Mouse (Mus musculus) heart, adult 9 months (tissue): ENCODE results near the gene Pgm5.

Experiments used
- DNase-seq, 2 experiments: peaks; one replicate each; pipeline ENCODE4 v3.0.0; 2022; ENCODE audit warnings: low spot score in 2 of 2

Gene Pgm5

GRCm38 (mm10) chr19:24871037-24871635 is 9.5 kb upstream of the Pgm5 start:
- DNase-seq = peak in 1 of 2 experiments; percentile 27

DNA sequence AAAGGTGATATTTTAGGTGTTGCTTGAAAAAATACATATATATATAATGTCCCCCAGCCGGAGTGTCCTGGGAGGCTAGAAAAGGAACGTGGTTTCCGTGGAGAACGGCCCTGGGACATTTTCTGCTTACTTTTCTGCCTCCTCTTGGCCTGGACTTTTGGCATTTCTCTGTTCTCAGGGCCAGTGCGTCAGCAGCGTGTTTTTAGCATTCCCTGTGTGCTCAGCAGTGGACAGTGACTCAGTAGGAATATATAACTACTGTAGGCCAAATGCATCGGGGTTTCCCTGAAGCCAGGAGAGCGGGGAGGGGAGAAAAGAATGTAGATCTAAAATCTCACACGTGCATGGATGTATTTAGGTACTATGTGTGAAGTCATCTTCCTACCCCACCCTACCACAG is 3.8 kb upstream of the Pgm5 start:
- no peak for DNase-seq

- peak in 1 of 2 experiments; percentile 22 for DNase-seq
Observed at GRCm38 (mm10) chr19:24861276-24861611, 411 bp downstream of the Pgm5 start.

GRCm38 (mm10) chr19:24851456-24852315 is 10.0 kb downstream of the Pgm5 start:
- DNase-seq = peak; percentile 49 to 51

DNA sequence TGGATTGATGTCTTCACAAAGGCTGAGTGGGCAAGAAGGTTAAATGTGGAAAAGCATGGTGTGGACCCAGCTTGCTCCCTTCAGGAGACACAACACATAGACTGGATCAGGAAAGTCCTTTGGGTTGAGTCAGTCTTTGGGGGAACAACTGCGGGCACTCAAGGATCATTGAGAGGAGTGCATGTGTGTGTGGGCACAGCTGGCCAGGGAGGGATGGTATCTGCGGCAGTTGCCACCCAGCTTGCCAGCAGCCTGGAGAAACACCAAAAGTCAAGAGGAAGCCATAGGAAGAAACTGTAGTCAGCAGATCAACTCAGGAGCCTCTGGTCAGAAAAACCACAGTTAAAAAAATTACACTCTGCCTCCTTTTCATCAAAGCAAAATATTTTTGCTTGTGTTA is 12.8 kb downstream of the Pgm5 start:
- DNase-seq = no peak

DNA sequence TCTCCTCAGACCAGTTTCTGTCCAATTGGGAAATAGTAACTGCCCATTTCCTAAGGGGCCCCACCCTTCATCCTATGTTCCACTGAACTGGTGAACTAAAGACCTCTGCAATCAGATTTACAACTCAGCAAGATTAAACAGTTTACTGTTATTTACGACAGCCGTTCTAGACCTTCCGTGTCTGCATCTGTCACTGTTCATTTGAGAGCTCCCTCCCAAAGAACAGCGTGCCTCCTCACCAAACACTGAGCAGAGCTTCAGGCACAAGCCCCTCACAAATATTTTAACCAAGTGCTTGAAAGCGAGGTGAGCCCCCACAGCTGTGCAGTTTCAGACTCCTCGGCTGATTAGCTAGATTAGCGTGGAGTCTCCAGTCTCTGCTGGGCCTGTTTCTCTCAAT is 13.3 kb downstream of the Pgm5 start:
- DNase-seq = no peak

DNA sequence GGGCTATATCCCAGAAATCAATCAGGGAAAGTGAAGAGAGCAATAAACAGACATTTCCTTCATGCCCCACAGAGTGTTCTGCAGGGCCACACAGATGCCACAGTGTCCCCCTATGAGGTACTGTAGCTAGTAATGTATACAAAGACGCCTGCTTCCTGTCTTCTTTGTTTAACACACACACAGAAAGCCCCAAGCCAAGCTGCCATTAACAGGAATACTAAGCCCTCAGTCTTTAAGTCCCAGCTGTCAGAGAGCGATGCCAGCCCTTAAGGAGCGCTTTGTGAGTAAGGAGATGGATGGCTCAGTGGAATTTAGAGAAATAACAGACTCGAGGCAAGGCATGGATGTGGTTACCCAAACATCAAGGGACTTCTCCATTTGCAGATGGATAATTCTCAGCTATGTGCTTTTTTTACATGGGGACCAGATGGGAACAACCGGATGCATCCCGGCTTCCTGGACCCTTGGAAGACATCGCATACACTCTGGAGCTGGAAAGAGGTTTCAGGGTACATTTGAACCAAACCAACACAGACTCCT is 16.6 kb downstream of the Pgm5 start:
- no peak for DNase-seq

GRCm38 (mm10) chr19:24842080-24842479 is 19.6 kb downstream of the Pgm5 start:
- DNase-seq = no peak

GRCm38 (mm10) chr19:24824517-24824916 is 37.1 kb downstream of the Pgm5 start:
- peak; percentile 35 to 60 for DNase-seq

DNA sequence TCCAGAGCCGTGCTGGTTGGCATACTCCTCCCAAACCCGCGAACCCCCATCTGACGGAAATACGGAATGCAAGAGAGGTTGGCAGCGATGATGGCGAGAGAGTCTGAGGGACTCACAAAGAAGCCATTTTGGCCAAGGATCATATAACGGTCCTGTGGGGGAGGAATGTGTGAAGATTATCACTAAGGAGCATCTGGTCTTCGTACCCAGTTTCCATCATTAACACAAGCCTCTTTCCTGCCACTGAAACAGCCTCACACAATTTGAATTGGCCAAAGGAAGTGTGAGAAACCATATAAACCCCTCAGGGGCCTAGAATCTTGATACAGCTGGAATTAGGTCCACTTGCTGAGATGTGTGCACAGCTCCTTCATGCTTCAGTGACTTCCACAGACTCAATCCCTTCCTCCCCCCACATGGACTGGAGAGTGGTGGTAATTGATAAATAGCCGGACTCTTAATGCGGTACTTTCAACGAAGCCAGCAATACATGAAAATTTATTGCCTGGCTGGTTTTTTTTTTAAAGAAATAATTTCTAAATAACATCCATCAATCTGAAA is 45.9 kb downstream of the Pgm5 start:
- no peak for DNase-seq

- DNase-seq = no peak
Observed at GRCm38 (mm10) chr19:24812861-24813293, 48.8 kb downstream of the Pgm5 start.

DNA sequence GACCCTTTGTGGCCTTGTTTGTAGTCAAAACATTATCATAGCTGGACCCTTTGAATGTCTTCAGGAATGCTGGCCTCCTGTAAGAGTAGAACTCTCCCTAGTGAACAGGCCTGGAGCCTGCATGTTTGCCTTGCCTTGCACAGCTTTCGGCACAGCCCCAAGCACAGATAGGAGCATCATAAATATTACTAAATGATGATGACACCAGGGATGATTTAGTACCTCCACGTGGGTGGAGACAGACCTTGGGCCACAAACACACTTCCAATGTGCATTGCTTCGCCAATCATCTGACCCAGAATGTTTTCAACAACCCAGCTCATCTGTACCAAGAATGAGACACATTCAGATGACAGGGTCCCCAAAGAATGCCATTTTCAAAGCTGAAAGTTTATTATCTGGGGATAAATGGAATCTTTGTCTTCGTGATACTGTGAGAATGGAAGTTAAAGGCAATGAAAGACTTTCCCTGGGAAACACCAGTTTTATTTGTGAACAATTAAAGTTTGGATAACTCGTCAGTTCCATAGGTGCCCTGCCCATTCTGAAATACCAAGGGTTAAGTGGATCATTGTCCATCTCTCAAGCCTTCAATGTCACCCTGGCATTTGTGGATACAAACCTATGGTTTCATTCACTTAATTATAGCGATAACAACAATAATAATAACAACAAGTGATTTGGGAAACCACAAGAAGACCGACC is 49.4 kb downstream of the Pgm5 start:
- no peak for DNase-seq

- DNase-seq = no peak
Observed at GRCm38 (mm10) chr19:24811451-24811850, 50.2 kb downstream of the Pgm5 start.

DNA sequence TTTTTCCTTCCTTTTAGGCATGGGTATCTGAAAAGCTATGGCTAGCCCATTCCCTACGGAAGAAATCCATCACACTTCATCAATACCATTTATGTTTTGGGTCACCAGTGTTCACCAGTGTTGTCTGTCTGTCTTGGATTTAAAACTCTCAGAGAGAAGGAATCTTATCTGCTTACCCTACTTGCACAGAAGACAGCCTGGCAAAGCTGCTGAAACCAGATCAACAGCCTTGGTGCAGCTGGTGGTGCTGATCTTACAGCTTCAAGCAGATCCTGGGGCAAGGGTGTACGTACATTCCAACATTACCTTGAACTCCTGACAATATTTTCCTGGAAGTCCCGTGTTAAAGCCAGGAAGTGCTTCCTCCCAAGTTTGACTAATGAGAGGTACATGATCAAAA is 55.6 kb downstream of the Pgm5 start:
- no peak for DNase-seq

DNA sequence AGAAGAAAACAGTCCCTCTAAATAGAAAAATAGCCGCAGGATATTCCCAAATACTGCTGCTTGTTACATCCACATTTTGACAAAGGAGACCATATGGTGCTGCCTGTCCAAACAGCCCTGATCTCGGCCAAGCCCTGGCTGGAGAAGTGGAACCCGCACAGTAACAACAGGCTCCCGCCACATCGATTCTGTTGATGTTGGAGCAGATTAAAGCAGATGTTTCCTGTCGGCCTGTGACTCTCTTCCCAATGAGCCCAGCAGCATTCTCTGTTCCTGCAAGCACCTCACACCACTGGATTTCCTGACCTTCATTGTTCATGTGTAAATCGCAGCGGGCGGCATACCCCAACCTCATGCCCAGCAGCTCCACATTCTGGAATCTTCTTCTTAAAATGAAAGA is 64.0 kb downstream of the Pgm5 start:
- peak; percentile 49 to 76 for DNase-seq

GRCm38 (mm10) chr19:24794350-24794749 is 67.3 kb downstream of the Pgm5 start:
- DNase-seq = no peak

- DNase-seq = no peak
Observed at GRCm38 (mm10) chr19:24793545-24794139, 68.0 kb downstream of the Pgm5 start.

GRCm38 (mm10) chr19:24792876-24793275 is 68.8 kb downstream of the Pgm5 start:
- DNase-seq = peak; percentile 14 to 24

DNA sequence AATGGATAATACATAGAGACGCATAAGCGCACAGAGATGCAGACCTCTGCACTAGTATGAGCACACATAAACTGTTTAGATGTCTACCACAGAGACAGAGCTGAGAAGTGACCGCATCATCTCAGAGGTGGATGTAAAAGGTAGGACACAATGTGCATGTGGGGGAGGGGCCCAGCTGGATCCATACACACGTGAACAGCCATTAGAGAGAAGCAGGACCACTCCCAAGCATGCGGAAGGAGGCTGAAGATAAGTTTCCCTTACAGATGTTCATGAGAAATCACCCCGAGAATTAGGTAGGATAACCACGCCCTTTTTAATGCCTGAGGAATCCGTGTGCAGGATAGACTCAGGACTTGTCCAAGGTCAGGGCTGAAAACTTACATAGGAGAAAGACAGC is 75.8 kb downstream of the Pgm5 start:
- no peak for DNase-seq

GRCm38 (mm10) chr19:24785056-24785675 is 76.5 kb downstream of the Pgm5 start:
- DNase-seq = no peak

GRCm38 (mm10) chr19:24783736-24784135 is 77.9 kb downstream of the Pgm5 start:
- DNase-seq = no peak
